Mouse (Mus musculus): ENCODE data around the gene Bcar1. TPM values are rescaled to one million over a fixed set of nuclear protein-coding genes. Genes with fewer than 3 reads are reported as not detected.

Gene Bcar1
- polyA plus RNA-seq, 1 experiment = 14.0 TPM

DNA sequence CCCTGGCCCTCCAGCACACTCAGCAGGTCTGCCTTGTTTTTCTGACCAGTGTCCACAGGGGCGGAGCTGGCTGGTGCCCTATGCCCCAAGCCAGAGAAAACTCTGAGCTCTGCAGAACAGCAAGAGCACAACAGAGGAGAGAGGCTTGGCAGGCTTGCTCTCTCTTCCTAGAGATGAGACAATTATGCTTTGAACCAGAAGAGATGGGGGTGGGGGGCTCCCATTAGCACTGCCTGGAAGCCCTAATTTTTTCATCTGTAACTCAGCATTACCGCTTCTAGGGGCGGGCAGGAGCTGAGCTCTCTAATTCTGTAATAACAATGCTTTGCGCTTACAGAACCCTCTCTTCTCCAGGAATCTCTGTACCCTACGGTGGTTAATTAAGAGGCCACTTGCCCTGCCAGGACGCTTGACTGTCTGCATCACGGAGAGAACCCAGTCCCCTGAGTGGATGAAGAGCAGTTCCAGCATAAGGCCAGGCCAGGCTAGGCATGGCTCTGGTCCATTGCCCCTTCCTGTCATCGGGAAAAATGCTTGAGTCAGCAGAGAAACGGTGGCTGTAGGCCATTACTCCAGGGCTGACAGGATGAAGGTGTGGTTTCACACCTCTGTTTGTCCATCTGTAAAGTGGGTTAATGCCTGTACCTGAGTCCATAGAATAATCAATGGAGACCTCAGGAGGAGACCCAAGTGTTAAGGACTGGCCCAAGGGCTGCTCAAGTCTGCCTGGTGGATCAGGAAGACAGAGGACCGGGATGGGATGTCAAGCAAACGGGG, 1.2 kb downstream of the Bcar1 start:
- no peaks in the 10 kb centered on the region for H3K36me3 ChIP-seq (ENCODE audit: control insufficient read depth, insufficient read depth, low read length)
- H3K27me3 ChIP-seq (ENCODE audit: control insufficient read depth, insufficient read depth, low read length) = peaks cover 23% of the 10 kb centered on the region
- no peak overlapping the region for H3K27ac ChIP-seq (ENCODE audit: control insufficient read depth, insufficient read depth, low read length)
- no peaks in the 10 kb centered on the region for H3K4me1 ChIP-seq (replicated peaks; ENCODE audit: control insufficient read depth, insufficient read depth, low read length)
- H3K4me3 ChIP-seq (ENCODE audit: control insufficient read depth, insufficient read depth, low read length) = no peak overlapping the region
- TF ChIP-seq CTCF (IDR thresholded peaks at IDR 0.05; ENCODE audit: borderline replicate concordance, control insufficient read depth, extremely low read depth, insufficient read depth, low read length, poor library complexity) (no peak), POLR2A (IDR thresholded peaks at IDR 0.05; ENCODE audit: control insufficient read depth, extremely low read depth, insufficient read depth, low read length, poor library complexity) (no peak)
- 57% methylated on average over 11 of the region's 11 CpGs for WGBS
- DNase-seq = no peak

DNA sequence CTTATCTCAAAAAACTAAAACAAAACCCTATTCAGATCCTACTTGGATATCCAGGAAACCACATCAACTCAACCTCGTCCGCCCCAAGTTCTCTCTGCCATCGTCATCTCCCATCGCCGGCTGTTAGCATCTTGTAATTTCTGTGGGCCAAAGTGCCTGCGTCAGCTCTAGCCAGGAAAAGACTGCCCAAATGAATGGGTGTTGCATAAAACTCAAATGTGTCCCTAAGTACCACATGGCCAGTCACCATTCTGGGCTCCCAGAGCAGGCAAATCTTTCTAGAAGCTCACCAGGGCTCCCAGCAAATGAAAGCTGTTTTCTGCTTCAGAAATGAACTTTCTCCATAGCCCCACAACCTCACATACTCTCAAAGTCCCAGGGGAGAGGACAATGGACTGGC, 2.1 kb downstream of the Bcar1 start:
- DNase-seq = no peak
- no peaks in the 10 kb centered on the region for H3K4me1 ChIP-seq (replicated peaks; ENCODE audit: control insufficient read depth, insufficient read depth, low read length)
- H3K36me3 ChIP-seq (ENCODE audit: control insufficient read depth, insufficient read depth, low read length) = no peaks in the 10 kb centered on the region
- WGBS = 30% methylated on average over 6 of the region's 6 CpGs
- H3K27ac ChIP-seq (ENCODE audit: control insufficient read depth, insufficient read depth, low read length) = no peak overlapping the region
- no peak for TF ChIP-seq POLR2A (IDR thresholded peaks at IDR 0.05; ENCODE audit: control insufficient read depth, extremely low read depth, insufficient read depth, low read length, poor library complexity)
- no peak for TF ChIP-seq CTCF (IDR thresholded peaks at IDR 0.05; ENCODE audit: borderline replicate concordance, control insufficient read depth, extremely low read depth, insufficient read depth, low read length, poor library complexity)
- no peak overlapping the region for H3K4me3 ChIP-seq (ENCODE audit: control insufficient read depth, insufficient read depth, low read length)
- peaks cover 23% of the 10 kb centered on the region for H3K27me3 ChIP-seq (ENCODE audit: control insufficient read depth, insufficient read depth, low read length)

- Histone ChIP-seq H3K4me3 (ENCODE audit: control insufficient read depth, insufficient read depth, low read length) (no peak overlapping the region), H3K4me1 (replicated peaks; ENCODE audit: control insufficient read depth, insufficient read depth, low read length) (no peaks in the 10 kb centered on the region), H3K27me3 (ENCODE audit: control insufficient read depth, insufficient read depth, low read length) (peaks cover 20% of the 10 kb centered on the region), H3K27ac (ENCODE audit: control insufficient read depth, insufficient read depth, low read length) (no peak overlapping the region), H3K36me3 (ENCODE audit: control insufficient read depth, insufficient read depth, low read length) (no peaks in the 10 kb centered on the region)
- no peak for TF ChIP-seq POLR2A (IDR thresholded peaks at IDR 0.05; ENCODE audit: control insufficient read depth, extremely low read depth, insufficient read depth, low read length, poor library complexity)
- no peak for TF ChIP-seq CTCF (IDR thresholded peaks at IDR 0.05; ENCODE audit: borderline replicate concordance, control insufficient read depth, extremely low read depth, insufficient read depth, low read length, poor library complexity)
- 84% methylated on average over 8 of the region's 8 CpGs for WGBS
- no peak for DNase-seq
Measured at GRCm38 (mm10) chr8:111740994-111741393, 2.6 kb downstream of the Bcar1 start.

- no peak for TF ChIP-seq POLR2A (IDR thresholded peaks at IDR 0.05; ENCODE audit: control insufficient read depth, extremely low read depth, insufficient read depth, low read length, poor library complexity)
- no peak for TF ChIP-seq CTCF (IDR thresholded peaks at IDR 0.05; ENCODE audit: borderline replicate concordance, control insufficient read depth, extremely low read depth, insufficient read depth, low read length, poor library complexity)
- H3K27me3 ChIP-seq (ENCODE audit: control insufficient read depth, insufficient read depth, low read length) = peaks cover 17% of the 10 kb centered on the region
- 84% methylated on average over 7 of the region's 7 CpGs for WGBS
- DNase-seq = no peak
- no peak overlapping the region for H3K27ac ChIP-seq (ENCODE audit: control insufficient read depth, insufficient read depth, low read length)
- no peak overlapping the region for H3K4me3 ChIP-seq (ENCODE audit: control insufficient read depth, insufficient read depth, low read length)
- H3K4me1 ChIP-seq (replicated peaks; ENCODE audit: control insufficient read depth, insufficient read depth, low read length) = no peaks in the 10 kb centered on the region
- no peaks in the 10 kb centered on the region for H3K36me3 ChIP-seq (ENCODE audit: control insufficient read depth, insufficient read depth, low read length)
Measured at GRCm38 (mm10) chr8:111740301-111740711, 3.3 kb downstream of the Bcar1 start.

GRCm38 (mm10) chr8:111739604-111740003, 4.0 kb downstream of the Bcar1 start:
- no peak overlapping the region for H3K27ac ChIP-seq (ENCODE audit: control insufficient read depth, insufficient read depth, low read length)
- no peaks in the 10 kb centered on the region for H3K36me3 ChIP-seq (ENCODE audit: control insufficient read depth, insufficient read depth, low read length)
- no peak for TF ChIP-seq CTCF (IDR thresholded peaks at IDR 0.05; ENCODE audit: borderline replicate concordance, control insufficient read depth, extremely low read depth, insufficient read depth, low read length, poor library complexity)
- no peak for TF ChIP-seq POLR2A (IDR thresholded peaks at IDR 0.05; ENCODE audit: control insufficient read depth, extremely low read depth, insufficient read depth, low read length, poor library complexity)
- no peak for DNase-seq
- no peaks in the 10 kb centered on the region for H3K4me1 ChIP-seq (replicated peaks; ENCODE audit: control insufficient read depth, insufficient read depth, low read length)
- H3K27me3 ChIP-seq (ENCODE audit: control insufficient read depth, insufficient read depth, low read length) = peaks cover 17% of the 10 kb centered on the region
- no peak overlapping the region for H3K4me3 ChIP-seq (ENCODE audit: control insufficient read depth, insufficient read depth, low read length)
- WGBS = 19% methylated on average over 7 of the region's 7 CpGs

- Histone ChIP-seq H3K27ac (ENCODE audit: control insufficient read depth, insufficient read depth, low read length) (no peak overlapping the region), H3K27me3 (ENCODE audit: control insufficient read depth, insufficient read depth, low read length) (peaks cover 14% of the 10 kb centered on the region), H3K36me3 (ENCODE audit: control insufficient read depth, insufficient read depth, low read length) (no peaks in the 10 kb centered on the region), H3K4me3 (ENCODE audit: control insufficient read depth, insufficient read depth, low read length) (no peak overlapping the region), H3K4me1 (replicated peaks; ENCODE audit: control insufficient read depth, insufficient read depth, low read length) (no peaks in the 10 kb centered on the region)
- DNase-seq = no peak
- WGBS = 71% methylated on average over 6 of the region's 6 CpGs
- TF ChIP-seq POLR2A (IDR thresholded peaks at IDR 0.05; ENCODE audit: control insufficient read depth, extremely low read depth, insufficient read depth, low read length, poor library complexity) = no peak
- no peak for TF ChIP-seq CTCF (IDR thresholded peaks at IDR 0.05; ENCODE audit: borderline replicate concordance, control insufficient read depth, extremely low read depth, insufficient read depth, low read length, poor library complexity)
Measured at GRCm38 (mm10) chr8:111738867-111739266, 4.7 kb downstream of the Bcar1 start.
